Mouse (Mus musculus): ENCODE measurements around the gene Mbnl1. TPM values are rescaled to one million over a fixed set of nuclear protein-coding genes. Genes with fewer than 3 reads are reported as not detected.
A peak's percentile ranks its signal among the peaks of the same experiment; 100 is the strongest.
"Not testable (repeated sequence)": the region's sequence is repeated elsewhere in the genome, so short reads cannot be mapped to it uniquely, and the experiment has no call there.

Mbnl1 gene
- 110 and 113 TPM in 2 replicates for polyA plus RNA-seq (2014; fragmentation: Nextera tagmentation; extraction: Ambion mirVana)

GRCm38 (mm10) chr3:60472681-60473177, at the start of gene Mbnl1:
Mbnl1 (plus strand) TSS chr3:60472830.
- Histone ChIP-seq H3K36me3 (ENCODE audit: control insufficient read depth, insufficient read depth, low read length) (no peaks in the 10 kb centered on the region), H3K4me3 (ENCODE audit: low read depth, low read length) (no peak within 1 kb of the TSS), H3K9ac (ENCODE audit: low read depth, low read length) (no peak within 1 kb of the TSS), H3K27me3 (replicated peaks; ENCODE audit: control insufficient read depth, insufficient read depth, low read length) (no peaks in the 10 kb centered on the region), H3K4me2 (ENCODE audit: low read depth, low read length) (no peak within 1 kb of the TSS), H3K4me1 (ENCODE audit: control insufficient read depth, insufficient read depth, low read length) (no peaks in the 10 kb centered on the region), H3K27ac (replicated peaks; ENCODE audit: low read depth, low read length) (no peak within 1 kb of the TSS), H3K9me3 (ENCODE audit: control insufficient read depth, low read length) (no peaks in the 10 kb centered on the region)
- ATAC-seq (ENCODE audit: low read depth), result no peak
- WGBS, result 65% methylated on average over 5 of the region's 5 CpGs
- no peak for DNase-seq (ENCODE audit: low spot score)

GRCm38 (mm10) chr3:60424148-60424547, 48.5 kb upstream of the Mbnl1 start:
- no peaks in the 10 kb centered on the region for H3K4me1 ChIP-seq (ENCODE audit: control insufficient read depth, insufficient read depth, low read length)
- WGBS, result 59% methylated on average over 1 of the region's 1 CpGs
- 0 out of 2 replicates have a peak, but pooled peaks have one; percentile 30 for ATAC-seq (ENCODE audit: low read depth)

GRCm38 (mm10) chr3:60429049-60429448, 43.6 kb upstream of the Mbnl1 start:
- DNase-seq (ENCODE audit: low spot score) (no peak), ATAC-seq (ENCODE audit: low read depth) (no peak)
- Histone ChIP-seq H3K27ac (replicated peaks; ENCODE audit: low read depth, low read length) (no peak overlapping the region), H3K36me3 (ENCODE audit: control insufficient read depth, insufficient read depth, low read length) (no peaks in the 10 kb centered on the region), H3K9me3 (ENCODE audit: control insufficient read depth, low read length) (no peaks in the 10 kb centered on the region), H3K4me1 (ENCODE audit: control insufficient read depth, insufficient read depth, low read length) (no peaks in the 10 kb centered on the region), H3K27me3 (replicated peaks; ENCODE audit: control insufficient read depth, insufficient read depth, low read length) (no peaks in the 10 kb centered on the region), H3K4me3 (ENCODE audit: low read depth, low read length) (no peak overlapping the region), H3K9ac (ENCODE audit: low read depth, low read length) (no peak overlapping the region), H3K4me2 (ENCODE audit: low read depth, low read length) (no peak overlapping the region)
- 95% methylated on average over 5 of the region's 5 CpGs for WGBS

More at GRCm38 (mm10) chr3:60424148-60424547, 48.5 kb upstream of the Mbnl1 start:
- Histone ChIP-seq H3K9ac (ENCODE audit: low read depth, low read length) (no peak overlapping the region), H3K4me3 (ENCODE audit: low read depth, low read length) (no peak overlapping the region), H3K36me3 (ENCODE audit: control insufficient read depth, insufficient read depth, low read length) (no peaks in the 10 kb centered on the region), H3K27me3 (replicated peaks; ENCODE audit: control insufficient read depth, insufficient read depth, low read length) (no peaks in the 10 kb centered on the region), H3K9me3 (ENCODE audit: control insufficient read depth, low read length) (no peaks in the 10 kb centered on the region), H3K27ac (replicated peaks; ENCODE audit: low read depth, low read length) (no peak overlapping the region), H3K4me2 (ENCODE audit: low read depth, low read length) (no peak overlapping the region)
- peak; percentile 17 for DNase-seq (ENCODE audit: low spot score)

GRCm38 (mm10) chr3:60437254-60437653, 35.4 kb upstream of the Mbnl1 start:
- ATAC-seq (ENCODE audit: low read depth) (no peak), DNase-seq (ENCODE audit: low spot score) (no peak)
- Histone ChIP-seq H3K4me2 (ENCODE audit: low read depth, low read length) (no peak overlapping the region), H3K9me3 (ENCODE audit: control insufficient read depth, low read length) (no peaks in the 10 kb centered on the region), H3K4me3 (ENCODE audit: low read depth, low read length) (no peak overlapping the region), H3K27me3 (replicated peaks; ENCODE audit: control insufficient read depth, insufficient read depth, low read length) (no peaks in the 10 kb centered on the region), H3K36me3 (ENCODE audit: control insufficient read depth, insufficient read depth, low read length) (no peaks in the 10 kb centered on the region), H3K27ac (replicated peaks; ENCODE audit: low read depth, low read length) (no peak overlapping the region), H3K4me1 (ENCODE audit: control insufficient read depth, insufficient read depth, low read length) (no peaks in the 10 kb centered on the region), H3K9ac (ENCODE audit: low read depth, low read length) (no peak overlapping the region)

GRCm38 (mm10) chr3:60437678-60438232, 34.9 kb upstream of the Mbnl1 start:
- H3K4me3 ChIP-seq (ENCODE audit: low read depth, low read length), result no peak overlapping the region
- no peaks in the 10 kb centered on the region for H3K9me3 ChIP-seq (ENCODE audit: control insufficient read depth, low read length)
- H3K4me2 ChIP-seq (ENCODE audit: low read depth, low read length), result no peak overlapping the region
- H3K27me3 ChIP-seq (replicated peaks; ENCODE audit: control insufficient read depth, insufficient read depth, low read length), result no peaks in the 10 kb centered on the region
- no peak overlapping the region for H3K27ac ChIP-seq (replicated peaks; ENCODE audit: low read depth, low read length)
- H3K9ac ChIP-seq (ENCODE audit: low read depth, low read length), result no peak overlapping the region
- DNase-seq (ENCODE audit: low spot score), result peak; percentile 37
- ATAC-seq (ENCODE audit: low read depth), result no peak
- H3K4me1 ChIP-seq (ENCODE audit: control insufficient read depth, insufficient read depth, low read length), result no peaks in the 10 kb centered on the region
- 61% methylated on average over 1 of the region's 1 CpGs for WGBS
- H3K36me3 ChIP-seq (ENCODE audit: control insufficient read depth, insufficient read depth, low read length), result no peaks in the 10 kb centered on the region

GRCm38 (mm10) chr3:60438715-60439114, 33.9 kb upstream of the Mbnl1 start:
- Histone ChIP-seq H3K4me2 (ENCODE audit: low read depth, low read length) (no peak overlapping the region), H3K36me3 (ENCODE audit: control insufficient read depth, insufficient read depth, low read length) (no peaks in the 10 kb centered on the region), H3K27me3 (replicated peaks; ENCODE audit: control insufficient read depth, insufficient read depth, low read length) (no peaks in the 10 kb centered on the region), H3K9ac (ENCODE audit: low read depth, low read length) (no peak overlapping the region), H3K4me1 (ENCODE audit: control insufficient read depth, insufficient read depth, low read length) (no peaks in the 10 kb centered on the region), H3K27ac (replicated peaks; ENCODE audit: low read depth, low read length) (no peak overlapping the region), H3K4me3 (ENCODE audit: low read depth, low read length) (no peak overlapping the region), H3K9me3 (ENCODE audit: control insufficient read depth, low read length) (no peaks in the 10 kb centered on the region)
- 93% methylated on average over 1 of the region's 1 CpGs for WGBS
- DNase-seq (ENCODE audit: low spot score) (no peak), ATAC-seq (ENCODE audit: low read depth) (no peak)

- H3K4me1 ChIP-seq (ENCODE audit: control insufficient read depth, insufficient read depth, low read length), result no peaks in the 10 kb centered on the region
- H3K36me3 ChIP-seq (ENCODE audit: control insufficient read depth, insufficient read depth, low read length), result no peaks in the 10 kb centered on the region
- 73% methylated on average over 6 of the region's 6 CpGs for WGBS
- DNase-seq (ENCODE audit: low spot score), result no peak
- H3K9me3 ChIP-seq (ENCODE audit: control insufficient read depth, low read length), result no peaks in the 10 kb centered on the region
- no peak for ATAC-seq (ENCODE audit: low read depth)
- H3K27ac ChIP-seq (replicated peaks; ENCODE audit: low read depth, low read length), result no peak overlapping the region
- no peak overlapping the region for H3K4me3 ChIP-seq (ENCODE audit: low read depth, low read length)
- H3K27me3 ChIP-seq (replicated peaks; ENCODE audit: control insufficient read depth, insufficient read depth, low read length), result no peaks in the 10 kb centered on the region
- no peak overlapping the region for H3K9ac ChIP-seq (ENCODE audit: low read depth, low read length)
- H3K4me2 ChIP-seq (ENCODE audit: low read depth, low read length), result no peak overlapping the region
Observed at GRCm38 (mm10) chr3:60461828-60462521, 10.7 kb upstream of the Mbnl1 start.

- H3K27me3 ChIP-seq (replicated peaks; ENCODE audit: control insufficient read depth, insufficient read depth, low read length); DNase-seq (ENCODE audit: low spot score); H3K4me3 ChIP-seq (ENCODE audit: low read depth, low read length); H3K9me3 ChIP-seq (ENCODE audit: control insufficient read depth, low read length); H3K9ac ChIP-seq (ENCODE audit: low read depth, low read length); H3K4me2 ChIP-seq (ENCODE audit: low read depth, low read length); H3K4me1 ChIP-seq (ENCODE audit: control insufficient read depth, insufficient read depth, low read length); H3K36me3 ChIP-seq (ENCODE audit: control insufficient read depth, insufficient read depth, low read length); H3K27ac ChIP-seq (replicated peaks; ENCODE audit: low read depth, low read length); ATAC-seq (ENCODE audit: low read depth): not testable (repeated sequence)
- WGBS, result 81% methylated on average over 2 of the region's 3 CpGs
Observed at GRCm38 (mm10) chr3:60468667-60469066, 4.0 kb upstream of the Mbnl1 start.
